Mouse (Mus musculus) thymus, adult 2 months (tissue): ENCODE results near the gene Clip4. TPM values are rescaled to one million over a fixed set of nuclear protein-coding genes. Genes with fewer than 3 reads are reported as not detected.

Experiments
- DNase-seq: peaks from one replicate; pipeline ENCODE4 v3.0.0; 2021
- H3K27ac ChIP-seq: fragments of 200-500 bp; 2 replicates; pipeline ENCODE4 v1.5.1; 2012; ENCODE audit warnings: low read length, control low read depth; ENCODE audit not compliant: control insufficient read depth, insufficient read depth
- H3K27me3 ChIP-seq: fragments of 200-500 bp; 2 replicates; pipeline ENCODE4 v1.6.1; 2012; ENCODE audit warnings: mild to moderate bottlenecking, low read length, moderate library complexity, mixed read lengths; ENCODE audit not compliant: control insufficient read depth, insufficient read depth
- H3K36me3 ChIP-seq: fragments of 200-500 bp; 2 replicates; pipeline ENCODE4 v1.6.1; 2012; ENCODE audit warnings: mild to moderate bottlenecking, low read length, moderate library complexity; ENCODE audit not compliant: control insufficient read depth, insufficient read depth
- H3K4me1 ChIP-seq: fragments of 200-500 bp; replicated peaks from 2 replicates; pipeline ENCODE4 v1.6.1; 2012; ENCODE audit warnings: low read length; ENCODE audit not compliant: control insufficient read depth, insufficient read depth
- H3K4me3 ChIP-seq: fragments of 200-500 bp; 2 replicates; pipeline ENCODE4 v1.5.1; 2012; ENCODE audit warnings: mild to moderate bottlenecking, low read length, control low read depth, moderate library complexity; ENCODE audit not compliant: control insufficient read depth, insufficient read depth
- CTCF ChIP-seq: fragments of 200-500 bp; IDR thresholded peaks from 2 replicates; pipeline ENCODE4 v1.5.1; 2012; ENCODE audit warnings: mild to moderate bottlenecking, control low read depth, low read length, moderate library complexity, borderline replicate concordance; ENCODE audit not compliant: control insufficient read depth, poor library complexity, insufficient read depth; ENCODE audit errors: extremely low read depth
- POLR2A ChIP-seq: fragments of 200-500 bp; IDR thresholded peaks from 2 replicates; pipeline ENCODE4 v1.6.1; 2012; ENCODE audit warnings: mild to moderate bottlenecking, low read length, control low read depth, moderate library complexity; ENCODE audit not compliant: control insufficient read depth, poor library complexity, insufficient read depth; ENCODE audit errors: extremely low read depth
- WGBS: fragments of 180-500 bp; shearing (Covaris S2); methylation state at CpG from one replicate; pipeline ENCODE4 v1.1.7; 2018; 5-methylcytosine and 5-hydroxymethylcytosine counted together
- polyA plus RNA-seq: library from polyadenylated mRNA; depleted of rRNA; stranded (reverse); fragments of >200 nt; gene quantifications from 2 replicates; pipeline ENCODE4 v1.2.3, GENCODE M21; 2012

Gene Clip4
- polyA plus RNA-seq, 1 experiment, result 20.2 TPM

GRCm38 (mm10) chr17:71783366-71783735 lies 15.1 kb downstream of the Clip4 start:
- 53% methylated on average over 10 of the region's 10 CpGs for WGBS
- H3K4me3 ChIP-seq, result no peak overlapping the region
- no peaks in the 10 kb centered on the region for H3K27me3 ChIP-seq
- no peak for TF ChIP-seq CTCF
- H3K4me1 ChIP-seq, result no peaks in the 10 kb centered on the region
- H3K27ac ChIP-seq, result no peak overlapping the region
- DNase-seq, result no peak
- H3K36me3 ChIP-seq, result no peaks in the 10 kb centered on the region

DNA sequence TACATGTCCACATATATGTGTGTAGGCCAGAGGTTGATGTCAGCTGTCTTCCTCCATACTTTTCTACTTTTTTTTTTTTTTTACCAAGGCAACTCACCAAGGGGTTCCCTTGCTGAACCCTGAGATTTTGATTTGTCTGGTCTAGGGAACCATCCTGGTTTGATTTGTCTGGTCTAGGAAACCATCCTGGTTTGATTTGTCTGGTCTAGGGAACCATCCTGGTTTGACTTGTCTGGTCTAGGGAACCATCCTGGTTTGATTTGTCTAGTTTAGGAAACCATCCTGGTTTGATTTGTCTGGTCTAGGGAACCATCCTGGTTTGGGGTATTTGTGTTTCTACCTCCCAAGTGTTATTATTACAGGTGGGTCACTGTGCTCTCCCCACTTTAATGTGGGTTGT lies 18.2 kb downstream of the Clip4 start:
- no peak for DNase-seq
- TF ChIP-seq POLR2A, result no peak
- no peak for TF ChIP-seq CTCF
- no peaks in the 10 kb centered on the region for H3K4me1 ChIP-seq
- H3K27ac ChIP-seq, result no peak overlapping the region
- H3K4me3 ChIP-seq, result no peak overlapping the region
- no peaks in the 10 kb centered on the region for H3K27me3 ChIP-seq
- no peaks in the 10 kb centered on the region for H3K36me3 ChIP-seq

DNA sequence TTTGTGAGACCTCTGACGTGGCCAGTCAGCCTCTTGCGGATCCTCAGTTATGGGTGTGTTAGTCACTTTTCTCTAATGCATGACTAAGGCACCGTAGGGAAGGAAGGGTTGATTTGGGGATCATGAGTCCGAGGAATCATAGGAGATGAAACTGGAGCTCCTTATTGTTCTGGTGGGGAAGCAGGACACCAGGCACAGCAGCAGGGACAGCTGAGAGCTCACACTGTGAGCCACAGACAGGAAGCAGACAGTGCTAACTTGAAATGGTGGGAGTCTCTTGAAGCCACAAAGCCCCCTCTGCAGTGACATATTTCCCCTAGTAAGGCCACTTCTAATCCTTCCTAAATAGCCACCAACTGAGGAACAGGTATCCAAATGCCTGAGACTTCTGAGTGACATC lies 22.8 kb downstream of the Clip4 start:
- Histone ChIP-seq H3K27me3 (no peaks in the 10 kb centered on the region), H3K4me3 (no peak overlapping the region), H3K27ac (no peak overlapping the region), H3K36me3 (no peaks in the 10 kb centered on the region), H3K4me1 (no peaks in the 10 kb centered on the region)
- no peak for DNase-seq
- 92% methylated on average over 4 of the region's 4 CpGs for WGBS
- TF ChIP-seq POLR2A (no peak), CTCF (no peak)

DNA sequence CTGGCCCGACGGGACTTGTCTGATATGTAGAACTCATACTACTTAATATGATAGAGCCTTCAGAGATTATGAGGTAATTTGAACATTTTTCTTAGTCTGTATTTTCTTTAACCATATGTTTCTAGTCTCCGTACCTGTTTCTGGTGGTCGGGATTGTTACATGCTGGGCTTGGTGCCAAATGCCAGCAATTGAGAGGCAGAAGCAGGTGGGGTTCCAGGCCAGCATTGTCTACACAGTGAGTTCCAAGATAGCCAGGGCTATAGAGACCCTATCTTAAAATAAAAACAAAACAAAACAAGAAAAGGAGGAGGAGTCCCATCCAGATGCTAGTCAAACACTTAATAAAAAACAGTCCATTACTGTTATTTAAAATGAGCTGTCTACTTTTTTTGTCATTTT lies 23.3 kb downstream of the Clip4 start:
- Histone ChIP-seq H3K27me3 (no peaks in the 10 kb centered on the region), H3K4me1 (no peaks in the 10 kb centered on the region), H3K27ac (no peak overlapping the region), H3K4me3 (no peak overlapping the region), H3K36me3 (no peaks in the 10 kb centered on the region)
- WGBS, result 83% methylated on average over 4 of the region's 4 CpGs
- TF ChIP-seq CTCF, result no peak
- no peak for TF ChIP-seq POLR2A
- no peak for DNase-seq

DNA sequence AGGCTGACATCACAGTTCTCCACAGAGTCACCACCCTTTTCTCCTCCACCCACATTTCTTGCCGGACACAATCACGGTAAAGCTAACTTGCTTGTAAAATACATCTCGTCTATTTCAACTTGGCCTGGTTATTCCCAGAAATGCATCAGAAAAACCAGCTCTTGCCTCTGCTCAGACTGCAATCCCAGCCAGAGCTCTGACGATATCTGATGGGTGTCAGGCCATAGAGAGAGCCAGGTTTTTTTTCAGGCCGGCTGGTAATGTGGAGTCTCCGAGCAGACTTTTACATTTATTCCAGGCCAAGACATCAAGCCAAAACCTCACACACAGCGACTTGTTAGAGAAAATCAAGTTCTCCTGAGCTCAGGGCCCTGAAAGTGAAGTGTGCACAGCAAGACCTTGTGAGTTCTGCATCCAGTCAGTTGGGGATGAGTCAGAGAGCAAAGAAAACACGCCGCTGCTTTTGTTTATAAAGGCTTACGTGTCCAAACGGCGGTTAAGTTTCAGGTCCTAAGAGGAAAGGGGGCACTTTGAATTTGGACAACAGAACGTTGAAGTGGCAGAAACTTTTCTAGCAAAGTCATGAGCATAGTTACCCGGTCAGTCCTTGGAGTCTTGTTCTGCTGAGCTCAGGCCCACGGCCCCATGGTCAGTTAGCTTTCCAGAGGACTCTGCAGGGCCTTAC lies 27.4 kb downstream of the Clip4 start:
- Histone ChIP-seq H3K27ac (no peak overlapping the region), H3K36me3 (no peaks in the 10 kb centered on the region), H3K4me1 (no peaks in the 10 kb centered on the region), H3K27me3 (no peaks in the 10 kb centered on the region), H3K4me3 (no peak overlapping the region)
- no peak for TF ChIP-seq POLR2A
- TF ChIP-seq CTCF, result no peak
- DNase-seq, result no peak
- WGBS, result 91% methylated on average over 15 of the region's 15 CpGs

DNA sequence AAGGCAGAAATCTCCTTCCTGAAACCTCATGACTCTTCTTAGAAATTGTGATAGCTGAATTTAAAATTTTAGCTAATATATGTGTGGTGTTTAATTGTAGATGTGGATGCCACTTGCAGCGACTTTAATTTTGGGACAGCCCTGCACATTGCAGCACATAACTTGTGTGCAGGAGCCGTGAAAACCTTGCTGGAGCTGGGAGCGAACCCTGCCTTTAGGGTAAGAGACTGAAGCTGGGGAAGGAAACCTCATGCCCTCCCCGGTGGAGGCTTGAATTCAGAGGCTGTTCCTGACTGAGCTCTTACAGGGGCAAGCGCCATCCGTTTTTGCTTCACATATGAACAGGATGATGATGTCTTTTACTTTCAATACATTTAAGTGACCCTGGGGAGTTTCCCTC lies 35.2 kb downstream of the Clip4 start:
- no peaks in the 10 kb centered on the region for H3K4me1 ChIP-seq
- no peak for TF ChIP-seq CTCF
- no peak for TF ChIP-seq POLR2A
- no peak overlapping the region for H3K4me3 ChIP-seq
- H3K27ac ChIP-seq, result no peak overlapping the region
- no peak for DNase-seq
- no peaks in the 10 kb centered on the region for H3K27me3 ChIP-seq
- 95% methylated on average over 6 of the region's 6 CpGs for WGBS
- H3K36me3 ChIP-seq, result no peaks in the 10 kb centered on the region

DNA sequence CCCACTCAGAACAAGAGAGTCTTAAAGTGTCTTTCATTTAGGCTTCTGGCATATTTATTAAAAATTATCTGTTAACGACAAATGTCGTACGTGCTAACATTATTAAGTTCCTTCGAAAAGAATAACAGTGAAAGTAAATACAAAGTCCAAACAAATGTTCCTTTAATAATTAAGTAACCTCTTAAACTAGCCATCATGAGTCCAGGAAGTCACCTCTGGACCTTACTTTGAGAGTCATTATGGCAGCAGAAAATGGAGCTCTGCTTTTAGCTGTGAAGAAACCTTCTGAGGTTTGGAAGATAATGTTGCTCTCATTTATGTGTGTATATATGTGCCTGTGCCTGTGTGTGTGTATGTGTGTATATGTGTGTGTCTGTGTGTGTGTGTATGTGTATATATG lies 35.6 kb downstream of the Clip4 start:
- 97% methylated on average over 4 of the region's 4 CpGs for WGBS
- no peak for DNase-seq
- Histone ChIP-seq H3K4me1 (no peaks in the 10 kb centered on the region), H3K36me3 (no peaks in the 10 kb centered on the region), H3K27me3 (no peaks in the 10 kb centered on the region), H3K27ac (no peak overlapping the region), H3K4me3 (no peak overlapping the region)
- no peak for TF ChIP-seq POLR2A
- no peak for TF ChIP-seq CTCF
